Comparison of ENCODE assay signal across 9 mouse cellular contexts in the genomic region with DNA sequence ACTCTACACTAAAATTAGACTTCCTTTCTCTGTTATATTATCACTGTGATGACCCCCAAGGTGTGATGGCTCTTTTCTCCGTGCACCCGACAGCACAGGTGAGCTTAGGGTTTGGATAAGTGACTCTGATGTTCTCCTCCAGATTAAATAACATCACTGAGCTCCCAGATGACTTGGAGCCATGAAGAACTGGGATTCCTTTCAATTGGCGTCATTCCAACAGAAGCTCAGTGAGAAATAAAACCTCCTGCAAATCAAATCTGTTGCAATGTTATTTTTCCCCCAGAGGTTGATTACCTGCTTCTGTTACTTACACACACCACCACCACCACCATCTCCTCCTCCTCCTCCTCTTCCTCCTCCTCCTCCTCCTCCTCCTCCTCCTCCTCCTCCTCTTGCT. TPM values are rescaled to one million over a fixed set of nuclear protein-coding genes. Genes with fewer than 3 reads are reported as not detected.
A peak's percentile ranks its signal among the peaks of the same experiment; 100 is the strongest.
DNase-seq lines count a peak whose midpoint lies in the region; ATAC-seq lines count a peak whose summit lies in the region.
"Had no signal": no experiment of that assay in that cellular context is flagged by ENCODE, and none has a peak within 500 bp of the region (broad histone marks: within the 10 kb centered on the region; RNA-seq: fewer than 3 reads in every experiment).

No protein-coding gene starts in this region.

- no peak for DNase-seq in frontal cortex, postnatal 10 days (ENCODE audit: low spot score in 2 of 2)
- peak; percentile 39 for DNase-seq in kidney, postnatal 14 days
- DNase-seq in kidney, postnatal 25 days = no peak
- DNase-seq in adipocyte (ENCODE audit: low spot score) = peak; percentile 71
- DNase-seq in cerebellum, postnatal 25 days = peak; percentile 38 to 43
- no peak for DNase-seq in layer of hippocampus, postnatal 36 days
- DNase-seq: right cerebral cortex, postnatal 25 days had no signal

- ATAC-seq in frontal cortex, adult (ENCODE audit: low TSS enrichment) = peak; percentile 62; the same call in 1 of the 2 replicates
- ATAC-seq in megakaryocyte progenitor cell, adult 5-6 weeks (replicated peaks; ENCODE audit: poor library complexity) = no peak

RNA-seq across cellular contexts. Expression of a gene that starts 13.2 kb away (rescaled TPM):
- 2.4 and 3.1 TPM in 2 replicates for total RNA-seq in megakaryocyte progenitor cell, adult 5-6 weeks (2015)
- total RNA-seq in megakaryocyte progenitor cell, adult 5-6 weeks (2017) = 1.7 and 2.3 TPM in 2 replicates
- 100 to 1,000 TPM; 147 to 158 TPM for total RNA-seq in layer of hippocampus, postnatal 36 days (2021)

RNA-seq across cellular contexts. Expression of a gene that starts 22.6 kb away (rescaled TPM):
- not detected in 2 replicates for total RNA-seq in megakaryocyte progenitor cell, adult 5-6 weeks (2015)
- not detected in 2 replicates for total RNA-seq in megakaryocyte progenitor cell, adult 5-6 weeks (2017)
- total RNA-seq in layer of hippocampus, postnatal 36 days (2021) = 10 to 100 TPM; 18.2 to 19.0 TPM

Comparison
In these comparisons a context has a peak if more than half of its experiments do, and no peak if none do; other contexts are left out.
1. DNase-seq: peak in kidney, postnatal 14 days (single experiment), adipocyte (single experiment) and cerebellum, postnatal 25 days (2 of 2); none in frontal cortex, postnatal 10 days (0 of 2), kidney, postnatal 25 days (0 of 2) and layer of hippocampus, postnatal 36 days (0 of 2).
2. RNA of a gene that starts 13.2 kb away (total RNA-seq): 147 to 158 TPM in layer of hippocampus, postnatal 36 days; 1.7 to 3.1 TPM in megakaryocyte progenitor cell, adult 5-6 weeks; every median in the first group is over 10 times any median in the second.
3. RNA of a gene that starts 22.6 kb away (total RNA-seq): 18.2 to 19.0 TPM in layer of hippocampus, postnatal 36 days; not detected in megakaryocyte progenitor cell, adult 5-6 weeks; every median in the first group is over 10 times any median in the second.